Mouse (Mus musculus) v-Abl transformed pro-B cells (cell line): ENCODE measurements at regions not wholly inside any gene's neighbourhood (a gene's known extent, or its start where the extent isn't known, plus 50 kb on each side); places are given as distances from the start of the nearest gene placed in this dataset.

ENCODE experiments used
- in situ Hi-C, 2 experiments: fragments of 400-800 bp; cut with MboI; formaldehyde crosslinking; loops; one replicate each; pipeline ENCODE4 v1.15.1; 2025; ENCODE audit not compliant: unreplicated experiment in 2 of 2

GRCm38 (mm10) chr10:83819266-83819949 lies 96.7 kb downstream of the 1500009L16Rik start:
- in situ Hi-C loops: loop anchor here (5.0 to 25.0 kb wide), 4 partner anchors 633 to 1218 kb away; partner anchors contain the start of gene Polr3b (in 1 of the 2)

GRCm38 (mm10) chr10:83819950-83820275 lies 97.2 kb downstream of the 1500009L16Rik start:
- in situ Hi-C loops: loop anchor here (5.0 to 25.0 kb wide), 5 partner anchors 195 to 1217 kb away; partner anchors contain the start of gene Polr3b (in 1 of the 2)

GRCm38 (mm10) chr10:83821089-83821488 lies 98.4 kb downstream of the 1500009L16Rik start:
- in situ Hi-C loops: loop anchor here (10.0 to 25.0 kb wide), 3 partner anchors 194 to 1216 kb away; partner anchors contain the start of gene Polr3b (in 1 of the 2)

- in situ Hi-C loops: loop anchor here in 1 of 2 experiments (10.0 kb wide), 1 partner anchor 189 kb away; no protein-coding TSS in a partner anchor
Measured at GRCm38 (mm10) chr10:83826105-83826504, 103.4 kb downstream of the 1500009L16Rik start.

- in situ Hi-C loops: no loop called here
Measured at GRCm38 (mm10) chr10:83836351-83836750, 113.7 kb downstream of the 1500009L16Rik start.

GRCm38 (mm10) chr10:83840226-83840625 lies 117.6 kb downstream of the 1500009L16Rik start:
- in situ Hi-C loops: no loop called here

- in situ Hi-C loops: no loop called here
Measured at GRCm38 (mm10) chr10:83850881-83851280, 128.2 kb downstream of the 1500009L16Rik start.

- in situ Hi-C loops: no loop called here
Measured at GRCm38 (mm10) chr10:83852194-83852593, 129.5 kb downstream of the 1500009L16Rik start.

GRCm38 (mm10) chr10:83852806-83853205 lies 130.1 kb downstream of the 1500009L16Rik start:
- in situ Hi-C loops: no loop called here

- in situ Hi-C loops: no loop called here
Measured at GRCm38 (mm10) chr10:83857794-83858442, 135.3 kb downstream of the 1500009L16Rik start.

GRCm38 (mm10) chr10:83858689-83859088 lies 136.0 kb downstream of the 1500009L16Rik start:
- in situ Hi-C loops: no loop called here

GRCm38 (mm10) chr10:83859633-83860032 lies 137.0 kb downstream of the 1500009L16Rik start:
- in situ Hi-C loops: no loop called here

GRCm38 (mm10) chr10:83861574-83862190 lies 139.0 kb downstream of the 1500009L16Rik start:
- in situ Hi-C loops: no loop called here

- in situ Hi-C loops: no loop called here
Measured at GRCm38 (mm10) chr10:83864591-83864990, 141.9 kb downstream of the 1500009L16Rik start.

- in situ Hi-C loops: no loop called here
Measured at GRCm38 (mm10) chr10:83865929-83866328, 143.3 kb downstream of the 1500009L16Rik start.

GRCm38 (mm10) chr10:83871736-83872400 lies 149.2 kb downstream of the 1500009L16Rik start:
- in situ Hi-C loops: no loop called here

- in situ Hi-C loops: no loop called here
Measured at GRCm38 (mm10) chr10:83878745-83879144, 156.1 kb downstream of the 1500009L16Rik start.

- in situ Hi-C loops: no loop called here
Measured at GRCm38 (mm10) chr10:83882119-83882890, 159.6 kb downstream of the 1500009L16Rik start.

GRCm38 (mm10) chr10:83882891-83883185 lies 160.2 kb downstream of the 1500009L16Rik start:
- in situ Hi-C loops: no loop called here

GRCm38 (mm10) chr10:83884553-83884952 lies 161.9 kb downstream of the 1500009L16Rik start:
- in situ Hi-C loops: no loop called here
